Mouse (Mus musculus): ENCODE data around the gene A030003K21Rik. TPM values are rescaled to one million over a fixed set of nuclear protein-coding genes. Genes with fewer than 3 reads are reported as not detected.
A peak's percentile ranks its signal among the peaks of the same experiment; 100 is the strongest.
"Not testable (repeated sequence)": the region's sequence is repeated elsewhere in the genome, so short reads cannot be mapped to it uniquely, and the experiment has no call there.

The A030003K21Rik gene
- polyA plus RNA-seq, 1 experiment from 2014 or later, result not detected

DNA sequence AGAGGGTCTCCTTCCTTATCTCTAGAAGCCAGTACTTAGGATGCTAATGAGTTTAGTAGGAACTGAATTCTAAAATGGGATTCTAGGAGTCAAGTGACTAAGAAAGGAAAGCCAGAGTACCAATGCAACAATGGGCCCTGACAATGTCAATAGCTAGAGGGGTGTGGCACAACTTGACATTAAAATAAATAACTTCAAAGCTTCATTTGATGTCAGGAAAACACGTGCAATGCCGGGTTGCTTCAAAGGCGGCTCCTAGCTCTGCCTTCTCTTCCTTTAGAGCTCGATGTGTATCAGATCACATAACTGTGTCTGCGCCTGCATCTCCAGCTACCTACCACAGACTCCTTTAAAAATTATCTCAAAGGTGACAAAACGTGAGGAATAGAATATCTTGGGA is 30.7 kb upstream of the A030003K21Rik start:
- 46% methylated on average over 6 of the region's 6 CpGs for WGBS
- ATAC-seq (ENCODE audit: insufficient read depth, low FRiP score), result no peak

DNA sequence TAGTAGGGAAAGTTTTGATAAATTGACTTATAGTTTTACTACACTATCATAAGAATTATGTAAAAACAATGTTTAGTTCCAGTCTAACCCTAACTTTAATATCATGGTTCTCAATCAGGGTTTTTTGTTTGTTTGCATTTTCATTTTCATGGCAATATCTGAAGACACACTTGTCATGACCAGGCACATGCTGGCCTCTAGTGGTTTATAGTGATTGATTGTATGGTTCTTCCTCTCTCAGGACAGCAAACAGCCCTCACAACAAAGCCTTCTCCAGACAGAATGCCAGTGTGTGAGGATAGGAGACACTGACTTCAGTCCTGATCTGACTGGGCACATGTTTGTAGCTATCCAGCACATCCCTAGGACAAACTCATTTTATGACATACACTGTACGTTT is 30.1 kb upstream of the A030003K21Rik start:
- H3K36me3 ChIP-seq (ENCODE audit: control insufficient read depth, insufficient read depth, low read length), result no peaks in the 10 kb centered on the region
- WGBS, result 72% methylated on average over 1 of the region's 1 CpGs
- no peaks in the 10 kb centered on the region for H3K9me3 ChIP-seq (replicated peaks; ENCODE audit: control insufficient read depth, low read length)
- H3K27me3 ChIP-seq (ENCODE audit: control insufficient read depth, insufficient read depth, low read length), result no peaks in the 10 kb centered on the region
- no peak overlapping the region for H3K4me3 ChIP-seq (replicated peaks; ENCODE audit: low read length)
- no peak for ATAC-seq (ENCODE audit: insufficient read depth, low FRiP score)
- no peak overlapping the region for H3K4me2 ChIP-seq (ENCODE audit: low read depth, low read length)
- 0 out of 2 replicates have a peak, but pooled peaks cover 5% of the 10 kb centered on the region for H3K4me1 ChIP-seq (ENCODE audit: control insufficient read depth, insufficient read depth, low read length)
- H3K9ac ChIP-seq (ENCODE audit: low read length), result no peak overlapping the region
- no peak overlapping the region for H3K27ac ChIP-seq (ENCODE audit: low read length)

More for the DNA sequence above, 30.7 kb upstream of the A030003K21Rik start:
- Histone ChIP-seq H3K4me3 (replicated peaks; ENCODE audit: low read length) (no peak overlapping the region), H3K27me3 (ENCODE audit: control insufficient read depth, insufficient read depth, low read length) (no peaks in the 10 kb centered on the region), H3K27ac (ENCODE audit: low read length) (no peak overlapping the region), H3K9ac (ENCODE audit: low read length) (no peak overlapping the region), H3K9me3 (replicated peaks; ENCODE audit: control insufficient read depth, low read length) (no peaks in the 10 kb centered on the region), H3K4me1 (ENCODE audit: control insufficient read depth, insufficient read depth, low read length) (0 out of 2 replicates have a peak, but pooled peaks cover 5% of the 10 kb centered on the region), H3K36me3 (ENCODE audit: control insufficient read depth, insufficient read depth, low read length) (no peaks in the 10 kb centered on the region), H3K4me2 (ENCODE audit: low read depth, low read length) (no peak overlapping the region)

DNA sequence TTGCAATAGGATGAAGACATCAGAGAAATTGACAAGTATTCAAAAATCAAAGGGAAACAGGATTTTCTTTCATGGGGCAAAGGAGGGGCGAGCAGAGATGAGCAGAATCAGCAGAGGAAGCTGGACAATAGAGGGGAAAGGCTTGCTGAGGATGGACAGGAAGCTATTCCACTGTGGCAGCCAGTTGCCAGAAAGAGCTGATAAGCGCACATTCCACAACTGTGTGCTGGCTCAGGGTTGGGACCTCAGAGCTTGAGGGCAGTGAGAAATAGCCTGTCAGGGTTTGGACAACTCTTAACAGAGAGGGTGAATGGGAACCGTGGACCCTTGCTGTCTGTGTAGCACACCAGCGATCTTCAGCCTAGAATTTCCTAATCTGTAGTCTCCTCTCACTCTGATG is 28.9 kb upstream of the A030003K21Rik start:
- no peaks in the 10 kb centered on the region for H3K36me3 ChIP-seq (ENCODE audit: control insufficient read depth, insufficient read depth, low read length)
- H3K4me3 ChIP-seq (replicated peaks; ENCODE audit: low read length), result no peak overlapping the region
- H3K4me2 ChIP-seq (ENCODE audit: low read depth, low read length), result no peak overlapping the region
- H3K9ac ChIP-seq (ENCODE audit: low read length), result no peak overlapping the region
- no peaks in the 10 kb centered on the region for H3K27me3 ChIP-seq (ENCODE audit: control insufficient read depth, insufficient read depth, low read length)
- peak; percentile 37; the same call in 1 of the 2 replicates for ATAC-seq (ENCODE audit: insufficient read depth, low FRiP score)
- 0 out of 2 replicates have a peak, but pooled peaks cover 5% of the 10 kb centered on the region for H3K4me1 ChIP-seq (ENCODE audit: control insufficient read depth, insufficient read depth, low read length)
- no peak overlapping the region for H3K27ac ChIP-seq (ENCODE audit: low read length)
- 25% methylated on average over 4 of the region's 4 CpGs for WGBS
- no peaks in the 10 kb centered on the region for H3K9me3 ChIP-seq (replicated peaks; ENCODE audit: control insufficient read depth, low read length)

DNA sequence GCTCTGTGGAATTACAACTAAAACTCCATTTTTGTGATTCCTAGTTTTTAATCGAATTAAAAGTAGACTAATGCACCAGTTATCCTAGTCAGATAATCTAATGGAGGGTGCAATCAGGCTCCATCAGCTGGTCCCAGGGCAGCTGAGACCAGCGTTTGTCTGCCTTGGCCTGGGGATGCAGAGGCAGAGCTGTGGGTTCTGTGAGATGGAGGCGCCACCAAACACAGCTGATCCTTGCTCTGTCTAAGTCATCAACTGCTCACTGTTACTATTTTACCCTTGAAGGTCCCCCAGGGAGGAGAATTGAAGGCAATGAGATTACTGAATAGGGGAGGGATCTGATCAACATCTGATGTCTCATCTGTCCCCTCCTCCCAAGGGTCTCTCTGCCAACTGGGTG is 23.2 kb upstream of the A030003K21Rik start:
- H3K4me1 ChIP-seq (ENCODE audit: control insufficient read depth, insufficient read depth, low read length), result 0 out of 2 replicates have a peak, but pooled peaks cover 2% of the 10 kb centered on the region
- no peak overlapping the region for H3K4me2 ChIP-seq (ENCODE audit: low read depth, low read length)
- H3K36me3 ChIP-seq (ENCODE audit: control insufficient read depth, insufficient read depth, low read length), result no peaks in the 10 kb centered on the region
- no peaks in the 10 kb centered on the region for H3K27me3 ChIP-seq (ENCODE audit: control insufficient read depth, insufficient read depth, low read length)
- no peak overlapping the region for H3K4me3 ChIP-seq (replicated peaks; ENCODE audit: low read length)
- H3K27ac ChIP-seq (ENCODE audit: low read length), result no peak overlapping the region
- no peak for ATAC-seq (ENCODE audit: insufficient read depth, low FRiP score)
- H3K9ac ChIP-seq (ENCODE audit: low read length), result no peak overlapping the region
- no peaks in the 10 kb centered on the region for H3K9me3 ChIP-seq (replicated peaks; ENCODE audit: control insufficient read depth, low read length)
- WGBS, result 73% methylated on average over 3 of the region's 3 CpGs

DNA sequence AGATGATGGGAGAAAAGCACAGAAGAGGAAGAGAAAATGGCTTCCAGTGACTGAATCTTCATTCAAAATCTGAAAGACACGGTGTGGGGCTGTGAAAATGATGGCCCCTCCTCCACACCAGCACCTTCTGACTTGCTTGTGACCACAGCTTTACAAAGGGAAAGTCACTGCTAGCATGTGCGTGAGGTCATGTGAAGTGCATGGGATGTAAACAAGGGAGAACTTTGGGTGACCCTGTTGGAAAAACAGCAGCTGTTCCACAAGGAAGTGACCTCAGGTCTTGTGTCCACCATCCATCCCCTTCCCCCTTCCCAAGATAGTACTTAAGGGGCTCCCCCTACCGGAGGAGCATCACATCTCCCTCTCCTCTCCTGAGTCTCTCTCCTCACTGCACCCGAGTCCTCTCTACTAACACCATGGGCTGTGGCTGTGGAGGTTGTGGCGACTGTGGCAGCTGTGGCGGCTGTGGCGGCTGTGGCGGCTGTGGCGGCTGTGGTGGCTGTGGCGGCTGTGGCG is 16.7 kb upstream of the A030003K21Rik start, which contains the start of gene Gm47955:
Gene Gm47955 (plus strand): TSS at position 417 of the 516 bp plus-strand sequence.
- no peak within 1 kb of the TSS for H3K27ac ChIP-seq (ENCODE audit: low read length)
- H3K9me3 ChIP-seq (replicated peaks; ENCODE audit: control insufficient read depth, low read length), result no peaks in the 10 kb centered on the region
- ATAC-seq (ENCODE audit: insufficient read depth, low FRiP score), result no peak
- WGBS, result 83% methylated on average over 11 of the region's 11 CpGs
- H3K27me3 ChIP-seq (ENCODE audit: control insufficient read depth, insufficient read depth, low read length), result no peaks in the 10 kb centered on the region
- no peak within 1 kb of the TSS for H3K9ac ChIP-seq (ENCODE audit: low read length)
- H3K4me1 ChIP-seq (ENCODE audit: control insufficient read depth, insufficient read depth, low read length), result no peaks in the 10 kb centered on the region
- no peaks in the 10 kb centered on the region for H3K36me3 ChIP-seq (ENCODE audit: control insufficient read depth, insufficient read depth, low read length)
- no peak within 1 kb of the TSS for H3K4me3 ChIP-seq (replicated peaks; ENCODE audit: low read length)
- H3K4me2 ChIP-seq (ENCODE audit: low read depth, low read length), result no peak within 1 kb of the TSS

DNA sequence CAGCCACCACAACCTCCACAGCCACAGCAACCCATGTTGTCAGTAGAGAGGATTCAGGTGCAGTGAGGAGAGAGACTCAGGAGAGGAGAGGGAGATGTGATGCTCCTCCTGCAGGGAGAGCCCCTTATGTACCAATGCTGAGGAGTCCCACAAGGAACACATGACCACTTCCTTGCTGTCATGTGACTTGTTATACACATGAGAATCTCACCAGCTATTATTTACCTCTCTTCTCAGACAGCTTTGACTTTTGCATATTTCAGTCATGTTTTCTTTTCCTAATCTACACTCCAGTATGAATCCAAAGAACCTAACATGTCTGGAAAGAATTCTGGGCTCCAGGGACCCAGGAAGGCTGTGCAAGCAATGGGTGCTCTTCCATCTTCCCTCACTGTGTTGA is 12.7 kb upstream of the A030003K21Rik start, which contains the start of gene Gm7544:
Gene Gm7544 (minus strand): TSS at position 101 of the 400 bp plus-strand sequence.
- H3K4me2 ChIP-seq (ENCODE audit: low read depth, low read length); H3K27me3 ChIP-seq (ENCODE audit: control insufficient read depth, insufficient read depth, low read length); H3K27ac ChIP-seq (ENCODE audit: low read length); H3K9ac ChIP-seq (ENCODE audit: low read length); ATAC-seq (ENCODE audit: insufficient read depth, low FRiP score); H3K4me1 ChIP-seq (ENCODE audit: control insufficient read depth, insufficient read depth, low read length); H3K36me3 ChIP-seq (ENCODE audit: control insufficient read depth, insufficient read depth, low read length); H3K4me3 ChIP-seq (replicated peaks; ENCODE audit: low read length); H3K9me3 ChIP-seq (replicated peaks; ENCODE audit: control insufficient read depth, low read length): not testable (repeated sequence)

DNA sequence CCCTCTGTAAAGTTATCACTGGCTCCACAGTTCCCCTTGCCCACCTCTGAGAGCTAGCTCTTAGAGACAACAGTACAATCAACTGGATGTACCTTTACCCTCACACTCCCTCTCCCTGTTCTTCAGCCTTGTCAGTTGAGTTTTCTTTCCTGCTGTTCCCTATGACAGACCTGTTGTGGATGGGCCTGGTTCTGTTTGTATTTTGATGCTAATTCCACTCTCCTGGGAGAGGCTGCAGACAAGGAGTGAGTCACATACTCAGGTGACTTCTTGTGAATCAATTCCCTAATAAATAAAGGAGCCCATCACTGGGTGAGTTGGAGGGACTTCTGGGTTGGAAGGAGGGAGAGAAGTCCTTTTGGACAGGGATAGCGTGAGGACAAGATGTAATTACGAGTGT is 5.4 kb upstream of the A030003K21Rik start:
- Histone ChIP-seq H3K4me2 (ENCODE audit: low read depth, low read length) (no peak overlapping the region), H3K27ac (ENCODE audit: low read length) (no peak overlapping the region), H3K27me3 (ENCODE audit: control insufficient read depth, insufficient read depth, low read length) (no peaks in the 10 kb centered on the region), H3K4me1 (ENCODE audit: control insufficient read depth, insufficient read depth, low read length) (no peaks in the 10 kb centered on the region), H3K9ac (ENCODE audit: low read length) (no peak overlapping the region), H3K4me3 (replicated peaks; ENCODE audit: low read length) (no peak overlapping the region), H3K36me3 (ENCODE audit: control insufficient read depth, insufficient read depth, low read length) (no peaks in the 10 kb centered on the region), H3K9me3 (replicated peaks; ENCODE audit: control insufficient read depth, low read length) (no peaks in the 10 kb centered on the region)
- ATAC-seq (ENCODE audit: insufficient read depth, low FRiP score), result no peak
- WGBS, result 84% methylated on average over 2 of the region's 2 CpGs

DNA sequence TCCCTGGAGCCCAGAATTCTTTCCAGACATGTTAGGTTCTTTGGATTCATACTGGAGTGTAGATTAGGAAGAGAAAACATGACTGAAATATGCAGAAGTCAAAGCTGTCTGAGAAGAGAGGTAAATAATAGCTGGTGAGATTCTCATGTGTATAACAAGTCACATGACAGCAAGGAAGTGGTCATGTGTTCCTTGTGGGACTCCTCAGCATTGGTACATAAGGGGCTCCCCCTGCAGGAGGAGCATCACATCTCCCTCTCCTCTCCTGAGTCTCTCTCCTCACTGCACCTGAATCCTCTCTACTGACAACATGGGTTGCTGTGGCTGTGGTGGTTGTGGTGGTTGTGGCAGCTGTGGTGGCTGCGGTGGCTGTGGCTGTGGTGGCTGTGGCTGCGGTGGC is 2.8 kb upstream of the A030003K21Rik start:
- H3K9me3 ChIP-seq (replicated peaks; ENCODE audit: control insufficient read depth, low read length); H3K27ac ChIP-seq (ENCODE audit: low read length); H3K27me3 ChIP-seq (ENCODE audit: control insufficient read depth, insufficient read depth, low read length); H3K4me1 ChIP-seq (ENCODE audit: control insufficient read depth, insufficient read depth, low read length); H3K9ac ChIP-seq (ENCODE audit: low read length); H3K4me3 ChIP-seq (replicated peaks; ENCODE audit: low read length); H3K36me3 ChIP-seq (ENCODE audit: control insufficient read depth, insufficient read depth, low read length); H3K4me2 ChIP-seq (ENCODE audit: low read depth, low read length); ATAC-seq (ENCODE audit: insufficient read depth, low FRiP score): not testable (repeated sequence)
- WGBS, result 100% methylated on average over 2 of the region's 2 CpGs

DNA sequence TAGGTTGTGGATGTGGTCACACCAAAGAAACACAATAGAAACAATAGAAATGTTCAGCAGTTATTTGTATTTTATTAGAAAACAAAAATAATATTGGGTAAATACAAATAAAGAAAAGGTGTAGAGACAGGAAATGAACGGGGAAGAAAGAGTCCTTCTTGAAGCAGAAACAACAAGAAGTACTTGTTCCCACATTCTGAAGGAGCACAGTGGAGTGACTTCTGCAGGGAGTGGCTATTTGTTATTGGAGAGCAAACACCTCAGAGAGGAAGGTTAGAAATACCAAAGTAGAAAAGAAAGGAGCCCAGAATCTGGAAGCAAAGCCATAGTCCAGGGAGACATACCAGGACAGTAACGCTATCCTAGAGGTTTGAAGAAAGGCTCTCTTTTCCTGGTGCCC is 683 bp downstream of the A030003K21Rik start:
- not testable (repeated sequence) for ATAC-seq (ENCODE audit: insufficient read depth, low FRiP score); H3K4me2 ChIP-seq (ENCODE audit: low read depth, low read length); H3K4me1 ChIP-seq (ENCODE audit: control insufficient read depth, insufficient read depth, low read length); H3K36me3 ChIP-seq (ENCODE audit: control insufficient read depth, insufficient read depth, low read length); H3K27me3 ChIP-seq (ENCODE audit: control insufficient read depth, insufficient read depth, low read length); H3K27ac ChIP-seq (ENCODE audit: low read length); H3K9me3 ChIP-seq (replicated peaks; ENCODE audit: control insufficient read depth, low read length); H3K9ac ChIP-seq (ENCODE audit: low read length); H3K4me3 ChIP-seq (replicated peaks; ENCODE audit: low read length)
- 70% methylated on average over 2 of the region's 2 CpGs for WGBS
